Mouse (Mus musculus) heart, postnatal 0 days (tissue): ENCODE results near the gene Myo10.

Experiments used
- CTCF ChIP-seq: IDR thresholded peaks from 2 replicates; pipeline ENCODE4 v1.5.1; 2016; ENCODE audit warnings: antibody characterized with exemption, control low read depth, low read depth
- EP300 ChIP-seq: IDR thresholded peaks from 2 replicates; pipeline ENCODE4 v1.6.1; 2016; ENCODE audit warnings: antibody characterized with exemption, low read depth

DNA sequence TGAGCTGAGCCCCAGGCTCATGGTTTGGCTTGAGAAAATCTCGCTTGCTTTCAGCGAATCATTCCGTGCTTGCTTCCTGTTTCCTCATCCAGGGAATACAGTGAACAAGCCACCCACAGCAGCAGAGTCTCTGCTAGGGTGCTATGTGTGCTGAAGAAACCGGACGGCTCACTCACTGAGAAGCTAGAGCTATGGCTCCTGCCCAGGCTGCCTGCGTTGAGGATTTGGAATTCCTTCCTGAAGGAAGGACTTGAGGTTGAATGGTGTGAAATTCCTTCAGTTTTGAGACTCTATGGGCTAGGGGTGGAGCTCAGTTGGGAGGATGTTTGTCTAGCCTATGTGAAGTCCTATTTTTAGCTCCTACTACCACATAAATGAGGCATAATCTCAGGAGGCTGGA lies 145.5 kb downstream of the Myo10 start:
- TF ChIP-seq CTCF: no peak
- no peak for TF ChIP-seq EP300
